Mouse (Mus musculus) Patski (cell line): ENCODE measurements at regions not wholly inside any gene's neighbourhood (a gene's known extent, or its start where the extent isn't known, plus 50 kb on each side); places are given as distances from the start of the nearest gene placed in this dataset.

Experiments used
- ATAC-seq: fragments of 100-300 bp; one replicate; pipeline ENCODE4 v1.8.0; 2021
- CTCF ChIA-PET: fragments of 350-600 bp; sonication (Branson Sonifier 250); formaldehyde crosslinking; loops from one replicate; lab custom pipeline; 2022; ENCODE audit warnings: inconsistent platforms; lab: Charles Lee
- POLR2A ChIA-PET: fragments of 350-600 bp; sonication (Branson Sonifier 250); formaldehyde crosslinking; loops from one replicate; lab custom pipeline; 2022; ENCODE audit warnings: antibody characterized with exemption, inconsistent platforms; lab: Charles Lee
- DNase-seq: peaks from one replicate; pipeline ENCODE4 v3.0.0-alpha.2; 2011; ENCODE audit warnings: low read depth, low spot score
- H3K27me3 ChIP-seq: fragments of 371-371 bp; one replicate; pipeline ENCODE4 v1.5.1; 2021
- CTCF ChIP-seq: fragments of 100-300 bp; IDR thresholded peaks from one replicate; pipeline ENCODE4 v1.5.1; 2021
- in situ Hi-C: fragments of 300-500 bp; cut with MboI; formaldehyde crosslinking; loops from 3 replicates; pipeline ENCODE4 v1.11.1; 2018; ENCODE audit warnings: low pct_unique_long_range_greater_than_20kb, mixed read lengths

- no peaks in the 10 kb centered on the region for H3K27me3 ChIP-seq
- POLR2A ChIA-PET = no interaction called here
- TF ChIP-seq CTCF = no peak
- DNase-seq (no peak), ATAC-seq (no peak)
- CTCF ChIA-PET = no interaction called here
- in situ Hi-C loops = no loop called here
Measured at GRCm38 (mm10) chr17:88197381-88197780, 132.3 kb upstream of the Fbxo11 start.

GRCm38 (mm10) chr17:88201249-88201970 lies 136.3 kb upstream of the Fbxo11 start:
- CTCF ChIA-PET = no interaction called here
- no peak for TF ChIP-seq CTCF
- ATAC-seq (no peak), DNase-seq (no peak)
- POLR2A ChIA-PET = no interaction called here
- in situ Hi-C loops = no loop called here
- H3K27me3 ChIP-seq = no peaks in the 10 kb centered on the region

GRCm38 (mm10) chr17:88202214-88202613 lies 137.1 kb upstream of the Fbxo11 start:
- DNase-seq (no peak), ATAC-seq (no peak)
- in situ Hi-C loops = no loop called here
- POLR2A ChIA-PET = no interaction called here
- TF ChIP-seq CTCF = no peak
- CTCF ChIA-PET = no interaction called here
- H3K27me3 ChIP-seq = no peaks in the 10 kb centered on the region

GRCm38 (mm10) chr17:88209565-88209964 lies 144.5 kb upstream of the Fbxo11 start:
- DNase-seq (no peak), ATAC-seq (no peak)
- no peaks in the 10 kb centered on the region for H3K27me3 ChIP-seq
- ChIA-PET CTCF (interaction anchor here (0.8 kb wide), 1 partner anchor 12 kb away, joined by 4 read pairs; no protein-coding TSS in a partner anchor), POLR2A (interaction anchor here (2.0 kb wide), 1 partner anchor 25 kb away, joined by 4 read pairs; no protein-coding TSS in a partner anchor)
- no peak for TF ChIP-seq CTCF
- in situ Hi-C loops = no loop called here

GRCm38 (mm10) chr17:88212121-88212520 lies 147.0 kb upstream of the Fbxo11 start:
- TF ChIP-seq CTCF = no peak
- in situ Hi-C loops = no loop called here
- CTCF ChIA-PET = interaction anchor here (1.0 kb wide), 1 partner anchor 10 kb away, joined by 4 read pairs; no protein-coding TSS in a partner anchor
- ATAC-seq (no peak), DNase-seq (no peak)
- H3K27me3 ChIP-seq = no peaks in the 10 kb centered on the region
- POLR2A ChIA-PET = no interaction called here

DNA sequence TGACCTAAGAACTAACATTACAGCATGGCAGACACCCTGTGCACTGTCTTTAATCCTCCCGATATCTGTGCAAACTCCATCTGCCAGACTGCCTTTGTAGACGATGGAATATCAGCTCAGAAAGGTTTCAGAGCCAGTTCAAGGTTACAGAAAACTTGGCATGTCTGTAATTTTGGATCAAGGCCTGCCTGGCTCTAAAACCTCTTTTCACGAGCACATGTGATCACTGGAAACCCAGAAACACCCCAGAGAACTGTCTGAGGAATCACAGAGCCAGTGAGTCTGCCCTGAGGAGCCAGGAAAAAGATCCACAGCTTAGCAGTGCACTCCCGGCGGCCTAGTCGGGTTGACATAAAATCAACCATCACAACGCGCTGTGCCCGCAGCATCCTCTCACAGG lies 149.7 kb upstream of the Fbxo11 start:
- no peak for DNase-seq
- in situ Hi-C loops = no loop called here
- CTCF ChIA-PET = interaction anchor here (1.1 kb wide), 1 partner anchor 10 kb away, joined by 3 read pairs; no protein-coding TSS in a partner anchor
- POLR2A ChIA-PET = no interaction called here
- no peak for TF ChIP-seq CTCF
- peaks cover 4% of the 10 kb centered on the region for H3K27me3 ChIP-seq
- ATAC-seq = no peak

GRCm38 (mm10) chr17:88222379-88222955 lies 157.4 kb upstream of the Fbxo11 start:
- peaks cover 7% of the 10 kb centered on the region for H3K27me3 ChIP-seq
- TF ChIP-seq CTCF = no peak
- ChIA-PET CTCF (interaction anchor here (0.8 to 1.1 kb wide), 2 partner anchors 11 to 13 kb away, joined by 4 read pairs; no protein-coding TSS in a partner anchor), POLR2A (no interaction called here)
- ATAC-seq (no peak), DNase-seq (no peak)
- in situ Hi-C loops = no loop called here

GRCm38 (mm10) chr17:88240476-88240875 lies 175.4 kb upstream of the Fbxo11 start:
- ATAC-seq = no peak
- no peaks in the 10 kb centered on the region for H3K27me3 ChIP-seq
- ChIA-PET POLR2A (no interaction called here), CTCF (no interaction called here)
- no peak for TF ChIP-seq CTCF
- DNase-seq = no peak
- in situ Hi-C loops = no loop called here

DNA sequence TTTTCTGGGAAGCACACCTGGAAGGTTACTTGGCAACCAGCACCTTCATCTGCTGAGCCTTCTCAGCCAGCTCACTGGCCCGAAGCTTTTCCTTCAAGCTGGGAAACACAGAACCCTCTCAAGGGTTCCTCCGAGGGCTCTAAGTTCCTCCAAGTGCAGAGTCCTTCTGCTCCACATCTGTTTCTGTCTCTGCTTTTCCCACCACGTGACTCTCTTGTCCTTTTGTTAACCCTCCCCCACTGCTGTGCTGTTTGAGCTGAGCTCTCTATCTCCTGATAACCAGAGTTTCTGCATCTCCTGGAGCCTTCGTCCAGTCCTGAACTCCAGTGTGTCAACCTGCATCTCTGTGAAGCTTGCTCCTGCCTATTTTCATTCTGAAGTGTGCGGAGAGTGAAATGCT lies 183.5 kb upstream of the Fbxo11 start:
- in situ Hi-C loops = no loop called here
- DNase-seq (no peak), ATAC-seq (no peak)
- CTCF ChIA-PET = no interaction called here
- H3K27me3 ChIP-seq = no peaks in the 10 kb centered on the region
- no peak for TF ChIP-seq CTCF
- POLR2A ChIA-PET = interaction anchor here (0.7 kb wide), 1 partner anchor 174 kb away, joined by 4 read pairs; no protein-coding TSS in a partner anchor

GRCm38 (mm10) chr17:88251949-88252521 lies 186.9 kb upstream of the Fbxo11 start:
- H3K27me3 ChIP-seq = no peaks in the 10 kb centered on the region
- TF ChIP-seq CTCF = peak; percentile 78
- CTCF ChIA-PET = interaction anchor here (0.8 to 2.2 kb wide), 5 partner anchors 223 to 291 kb away, joined by 3 to 6 read pairs (median 3); no protein-coding TSS in a partner anchor
- DNase-seq (no peak), ATAC-seq (no peak)
- POLR2A ChIA-PET = no interaction called here
- in situ Hi-C loops = loop anchor here (5.0 to 10.0 kb wide), 3 partner anchors 177 to 393 kb away; no protein-coding TSS in a partner anchor
